Mouse (Mus musculus) left cerebral cortex, adult 9 months (tissue): ENCODE measurements at regions not wholly inside any gene's neighbourhood (a gene's known extent, or its start where the extent isn't known, plus 50 kb on each side); places are given as distances from the start of the nearest gene placed in this dataset.

Experiments used
- DNase-seq, 2 experiments: peaks; one replicate each; pipeline ENCODE4 v3.0.0; 2022; ENCODE audit warnings: low spot score in 2 of 2

- DNase-seq = no peak
Measured at GRCm38 (mm10) chr11:64916783-64917182, 62.1 kb upstream of the Elac2 start.

- no peak for DNase-seq
Measured at GRCm38 (mm10) chr11:64917301-64917700, 61.5 kb upstream of the Elac2 start.

GRCm38 (mm10) chr11:64924989-64925388, 53.8 kb upstream of the Elac2 start:
- DNase-seq = no peak

GRCm38 (mm10) chr11:64925970-64926369, 52.9 kb upstream of the Elac2 start:
- DNase-seq = no peak
